Mouse (Mus musculus) stomach, postnatal 0 days (tissue): ENCODE measurements around the gene Il17c.

Experiments
- CTCF ChIP-seq: IDR thresholded peaks from 2 replicates; pipeline ENCODE4 v1.5.1; 2016; ENCODE audit warnings: antibody characterized with exemption, low read depth, mild to moderate bottlenecking, moderate library complexity
- EP300 ChIP-seq: optimal IDR thresholded peaks from 2 replicates; pipeline ENCODE3; 2016; ENCODE audit warnings: antibody characterized with exemption

GRCm38 (mm10) chr8:122421376-122422070 lies at the start of gene Il17c:
- TF ChIP-seq CTCF (no peak), EP300 (no peak)
